Mouse (Mus musculus) activated CD4-positive, CD25-positive, alpha-beta regulatory T cell (primary cell): ENCODE results near the gene Cpne7. TPM values are rescaled to one million over a fixed set of nuclear protein-coding genes. Genes with fewer than 3 reads are reported as not detected.

Experiments
- polyA plus RNA-seq, 2 experiments: library from polyadenylated mRNA; unstranded; fragments of 100-300 nt; shearing (Covaris generic); gene quantifications; one replicate each; pipeline ENCODE4 v1.2.1; 2017

Gene Cpne7
- polyA plus RNA-seq = 1 to 10 TPM in 1 of 2 experiments, under 1 TPM in 1; 0.82 to 2.5 TPM

GRCm38 (mm10) chr8:123117127-123117731 is at the start of gene Cpne7:
Cpne7 (plus strand) TSS chr8:123117374.

GRCm38 (mm10) chr8:123101735-123102685 is 15.2 kb upstream of the Cpne7 start, which contains the start of gene Rpl13:
Rpl13 (plus strand) TSS chr8:123102350.

GRCm38 (mm10) chr8:123157888-123158465 is 40.8 kb downstream of the Cpne7 start, which contains the start of gene Sult5a1:
Sult5a1 (minus strand) TSS chr8:123158315.

Other genes with a start within 250 kb of the Cpne7 start
- gene Ankrd11, start 75.1 kb upstream of the Cpne7 start, polyA plus RNA-seq = 100 to 1,000 TPM; 215 to 236 TPM
- 10 to 100 TPM; 42.0 to 65.5 TPM for gene Spg7, start 54.4 kb upstream of the Cpne7 start, polyA plus RNA-seq
- 1,000 to 10,000 TPM in 1 of 2 experiments, 100 to 1,000 TPM in 1; 680 to 1,054 TPM for gene Rpl13, start 15.0 kb upstream of the Cpne7 start, polyA plus RNA-seq
- gene Sult5a1, start 40.9 kb downstream of the Cpne7 start, polyA plus RNA-seq = 1 to 10 TPM in 1 of 2 experiments, not detected in 1; 1.7 TPM
- under 1 TPM in 1 of 2 experiments, not detected in 1; 0.07 TPM for gene Dpep1, start 68.9 kb downstream of the Cpne7 start, polyA plus RNA-seq
- 100 to 1,000 TPM; 163 to 192 TPM for gene Chmp1a, start 95.4 kb downstream of the Cpne7 start, polyA plus RNA-seq
- gene Spata33, start 95.5 kb downstream of the Cpne7 start, polyA plus RNA-seq = under 1 TPM in 1 of 2 experiments, not detected in 1; 0.69 TPM
- gene Cdk10, start 107.5 kb downstream of the Cpne7 start, polyA plus RNA-seq = 10 to 100 TPM; 18.6 to 20.0 TPM
- gene Spata2l, start 118.9 kb downstream of the Cpne7 start, polyA plus RNA-seq = 10 to 100 TPM; 14.7 to 17.1 TPM
- 10 to 100 TPM; 25.1 to 28.7 TPM for gene Zfp276, start 136.8 kb downstream of the Cpne7 start, polyA plus RNA-seq
- 10 to 100 TPM; 20.4 to 28.6 TPM for gene Vps9d1, start 137.0 kb downstream of the Cpne7 start, polyA plus RNA-seq
- 10 to 100 TPM in 1 of 2 experiments, 1 to 10 TPM in 1; 9.7 to 15.2 TPM for gene Fanca, start 201.2 kb downstream of the Cpne7 start, polyA plus RNA-seq
- under 1 TPM in 1 of 2 experiments, not detected in 1; 0.18 TPM for gene Spire2, start 215.3 kb downstream of the Cpne7 start, polyA plus RNA-seq